Mouse (Mus musculus) lung, postnatal 0 days (tissue): ENCODE results near the gene Actbl2. TPM values are rescaled to one million over a fixed set of nuclear protein-coding genes. Genes with fewer than 3 reads are reported as not detected.

Experiments
- ATAC-seq: fragments of 200-750 bp; cut with Nextera tagmentation; 2 replicates; pipeline ENCODE4 v1.8.0; 2017; ENCODE audit warnings: moderate library complexity
- DNase-seq: peaks from one replicate; pipeline ENCODE4 v3.0.0-alpha.2; 2016; ENCODE audit warnings: low spot score
- H3K27ac ChIP-seq: fragments of 300-500 bp; sonication (generic); 2 replicates; pipeline ENCODE4 v1.5.1; 2014; ENCODE audit warnings: antibody characterized with exemption, mild to moderate bottlenecking, low read length, mixed read lengths
- H3K27me3 ChIP-seq: fragments of 300-500 bp; sonication (generic); replicated peaks from 2 replicates; pipeline ENCODE4 v1.6.1; 2014; ENCODE audit warnings: low read length, mixed read lengths; ENCODE audit not compliant: insufficient read depth
- H3K36me3 ChIP-seq: fragments of 300-500 bp; sonication (generic); 2 replicates; pipeline ENCODE4 v1.6.1; 2014; ENCODE audit warnings: low read length, mixed read lengths; ENCODE audit not compliant: insufficient read depth
- H3K4me1 ChIP-seq: fragments of 300-500 bp; sonication (generic); 2 replicates; pipeline ENCODE4 v1.6.1; 2014; ENCODE audit warnings: antibody characterized with exemption, low read depth, low read length, mixed read lengths; ENCODE audit not compliant: insufficient read depth
- H3K4me2 ChIP-seq: fragments of 300-500 bp; sonication (generic); replicated peaks from 2 replicates; pipeline ENCODE4 v1.6.1; 2014; ENCODE audit warnings: low read depth, mild to moderate bottlenecking, low read length, moderate library complexity, mixed read lengths
- H3K4me3 ChIP-seq: fragments of 300-500 bp; sonication (generic); 2 replicates; pipeline ENCODE4 v1.5.1; 2014; ENCODE audit warnings: low read depth, low read length
- H3K9ac ChIP-seq: fragments of 300-500 bp; sonication (generic); replicated peaks from 2 replicates; pipeline ENCODE4 v1.6.1; 2014; ENCODE audit warnings: low read depth, mild to moderate bottlenecking
- H3K9me3 ChIP-seq: fragments of 300-500 bp; sonication (generic); 2 replicates; pipeline ENCODE4 v1.6.1; 2016; ENCODE audit warnings: low read length, mixed read lengths
- CTCF ChIP-seq: IDR thresholded peaks from 2 replicates; pipeline ENCODE4 v1.5.1; 2016; ENCODE audit warnings: antibody characterized with exemption, mild to moderate bottlenecking
- EP300 ChIP-seq: IDR thresholded peaks from 2 replicates; pipeline ENCODE4 v1.6.1; 2016; ENCODE audit warnings: antibody characterized with exemption, mild to moderate bottlenecking, control low read depth
- WGBS: fragments of 180-500 bp; shearing (Covaris S2); extraction: QIAGEN DNeasy Blood & Tissue Kit; methylation state at CpG from one replicate; pipeline ENCODE4 v1.1.7; 2014; 5-methylcytosine and 5-hydroxymethylcytosine counted together
- polyA plus RNA-seq: library from polyadenylated mRNA; unstranded; fragments of >200 nt; fragmentation: Nextera tagmentation; extraction: Ambion mirVana; gene quantifications from 2 replicates; pipeline ENCODE4 v1.2.1, GENCODE M21; 2015

Actbl2 gene
- polyA plus RNA-seq, 1 experiment from 2014 or later, result not detected

DNA sequence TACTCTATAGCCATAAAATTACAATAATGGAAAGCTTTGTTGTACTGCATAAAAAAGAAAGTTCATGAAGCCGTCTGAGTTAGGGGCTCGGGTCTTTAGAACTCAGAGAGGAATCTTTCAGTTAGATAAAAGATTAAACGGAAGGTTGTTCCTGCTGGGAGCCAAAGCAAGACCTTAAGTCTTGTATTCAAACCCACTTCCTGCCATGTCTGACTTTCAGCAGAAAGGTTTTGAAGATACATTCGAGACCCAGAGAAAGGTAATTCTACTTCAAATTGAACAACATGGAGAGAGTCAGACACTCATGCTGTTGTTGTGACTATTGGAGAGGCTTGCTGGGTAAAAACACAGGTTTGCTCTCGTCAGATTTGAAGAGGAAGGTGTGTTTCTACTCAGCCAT, 3.0 kb upstream of the Actbl2 start:
- ATAC-seq, result no peak
- no peaks in the 10 kb centered on the region for H3K27me3 ChIP-seq
- 68% methylated on average over 5 of the region's 5 CpGs for WGBS
- no peak overlapping the region for H3K9ac ChIP-seq
- TF ChIP-seq EP300 (no peak), CTCF (no peak)
- no peak overlapping the region for H3K27ac ChIP-seq
- no peak for DNase-seq
- H3K36me3 ChIP-seq, result no peaks in the 10 kb centered on the region
- no peak overlapping the region for H3K4me2 ChIP-seq
- H3K9me3 ChIP-seq, result no peaks in the 10 kb centered on the region
- no peaks in the 10 kb centered on the region for H3K4me1 ChIP-seq
- H3K4me3 ChIP-seq, result no peak overlapping the region

DNA sequence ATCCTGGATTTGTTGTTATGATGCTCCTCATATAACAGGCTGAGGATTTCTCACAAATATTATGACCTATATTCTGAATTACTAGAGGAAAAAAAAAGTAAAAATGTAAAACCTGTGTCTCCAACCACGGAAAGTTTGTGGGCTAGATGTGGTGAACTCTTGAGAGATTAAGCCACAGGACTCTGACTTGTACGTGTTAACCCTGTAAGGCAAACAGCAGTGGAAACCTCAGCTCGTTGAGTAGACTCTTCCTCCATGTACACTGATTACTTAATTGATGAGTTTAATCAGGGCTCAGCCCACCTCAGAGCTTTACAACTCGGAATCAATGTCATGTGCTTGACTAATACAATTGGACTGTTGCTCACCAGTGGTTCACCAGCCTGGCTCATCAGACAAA, 3.2 kb downstream of the Actbl2 start:
- WGBS, result 70% methylated on average over 4 of the region's 4 CpGs
- H3K4me1 ChIP-seq, result no peaks in the 10 kb centered on the region
- TF ChIP-seq EP300, result no peak
- TF ChIP-seq CTCF, result no peak
- no peak overlapping the region for H3K27ac ChIP-seq
- no peaks in the 10 kb centered on the region for H3K36me3 ChIP-seq
- H3K4me2 ChIP-seq, result no peak overlapping the region
- H3K9ac ChIP-seq, result no peak overlapping the region
- no peak for DNase-seq
- H3K27me3 ChIP-seq, result no peaks in the 10 kb centered on the region
- no peaks in the 10 kb centered on the region for H3K9me3 ChIP-seq
- H3K4me3 ChIP-seq, result no peak overlapping the region
- ATAC-seq, result no peak

DNA sequence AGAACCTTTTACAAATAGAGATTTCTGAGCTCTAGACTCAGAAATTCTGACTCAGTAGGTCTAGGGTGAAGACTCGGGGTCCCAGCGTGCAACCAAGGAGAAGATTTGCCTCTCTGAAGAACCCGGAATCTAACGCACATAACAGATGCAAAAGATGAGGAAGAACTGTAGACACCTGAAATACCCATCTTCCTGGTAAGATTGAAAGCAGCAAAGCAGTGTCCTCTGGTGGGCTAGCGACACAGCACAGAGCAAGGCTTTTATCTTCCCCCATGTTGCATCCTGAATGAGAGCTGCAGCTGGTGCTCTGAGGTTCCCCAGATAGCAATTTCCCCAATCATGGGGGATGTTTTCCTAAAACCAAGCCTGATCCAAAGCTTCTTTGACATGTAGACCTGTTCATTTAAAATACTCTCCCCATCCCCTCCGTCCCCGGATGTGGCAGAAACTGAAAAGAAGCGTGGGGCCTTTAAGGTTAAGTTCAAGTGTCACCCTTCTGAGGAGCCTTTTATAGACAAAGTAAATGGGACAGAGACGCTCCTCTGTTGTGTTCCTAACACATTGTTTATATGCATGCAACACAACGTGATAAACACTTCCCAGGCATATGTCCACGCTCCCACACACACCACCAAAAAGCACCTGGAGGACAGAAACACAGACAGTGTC, 3.7 kb downstream of the Actbl2 start:
- no peak for DNase-seq
- no peaks in the 10 kb centered on the region for H3K27me3 ChIP-seq
- H3K9ac ChIP-seq, result no peak overlapping the region
- no peaks in the 10 kb centered on the region for H3K4me1 ChIP-seq
- H3K9me3 ChIP-seq, result no peaks in the 10 kb centered on the region
- TF ChIP-seq EP300 (no peak), CTCF (no peak)
- H3K4me2 ChIP-seq, result no peak overlapping the region
- no peak for ATAC-seq
- H3K27ac ChIP-seq, result no peak overlapping the region
- 83% methylated on average over 11 of the region's 11 CpGs for WGBS
- H3K36me3 ChIP-seq, result no peaks in the 10 kb centered on the region
- H3K4me3 ChIP-seq, result no peak overlapping the region

DNA sequence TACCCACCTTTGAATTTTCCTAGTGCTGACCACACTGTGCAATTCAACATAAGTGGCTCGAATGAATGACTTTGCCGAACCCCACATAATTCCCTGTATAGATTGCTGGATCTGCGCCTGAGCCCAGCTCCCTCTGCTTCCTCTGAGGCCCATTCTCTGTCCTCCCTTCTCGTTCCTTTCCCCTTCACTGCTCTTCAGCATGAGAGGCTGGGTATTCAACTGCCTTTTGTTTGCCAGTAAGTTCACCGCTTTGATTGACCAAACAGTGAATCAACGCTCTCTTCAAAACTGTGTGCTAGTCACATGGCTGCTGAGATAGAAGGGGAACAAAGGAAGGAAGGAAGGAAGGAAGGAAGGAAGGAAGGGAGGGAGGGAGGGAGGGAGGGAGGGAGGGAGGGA, 4.3 kb downstream of the Actbl2 start:
- Histone ChIP-seq H3K4me2 (no peak overlapping the region), H3K9ac (no peak overlapping the region), H3K27me3 (no peaks in the 10 kb centered on the region), H3K36me3 (no peaks in the 10 kb centered on the region), H3K4me3 (no peak overlapping the region), H3K27ac (no peak overlapping the region), H3K4me1 (no peaks in the 10 kb centered on the region), H3K9me3 (no peaks in the 10 kb centered on the region)
- 53% methylated on average over 6 of the region's 6 CpGs for WGBS
- ATAC-seq (no peak), DNase-seq (no peak)
- TF ChIP-seq CTCF (no peak), EP300 (no peak)

DNA sequence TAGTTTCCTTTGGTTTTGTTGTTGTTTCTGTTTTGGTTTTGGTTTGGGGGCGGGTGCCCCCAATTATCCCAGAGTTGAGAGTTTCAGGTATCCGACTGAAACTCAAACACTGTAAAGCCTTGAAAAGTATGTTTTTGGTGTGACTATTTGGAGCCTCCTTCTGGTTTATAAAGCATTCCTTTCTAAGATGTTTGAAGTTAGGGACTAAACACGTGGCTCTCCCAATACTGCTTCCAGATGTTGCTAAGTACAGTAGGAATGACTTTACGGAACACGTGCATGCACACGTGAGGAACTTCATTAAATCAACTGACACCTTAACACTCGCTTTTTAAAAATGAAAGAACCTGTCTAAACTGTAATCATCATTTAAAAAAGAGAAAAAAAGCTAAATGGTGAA, 4.9 kb downstream of the Actbl2 start:
- DNase-seq, result no peak

DNA sequence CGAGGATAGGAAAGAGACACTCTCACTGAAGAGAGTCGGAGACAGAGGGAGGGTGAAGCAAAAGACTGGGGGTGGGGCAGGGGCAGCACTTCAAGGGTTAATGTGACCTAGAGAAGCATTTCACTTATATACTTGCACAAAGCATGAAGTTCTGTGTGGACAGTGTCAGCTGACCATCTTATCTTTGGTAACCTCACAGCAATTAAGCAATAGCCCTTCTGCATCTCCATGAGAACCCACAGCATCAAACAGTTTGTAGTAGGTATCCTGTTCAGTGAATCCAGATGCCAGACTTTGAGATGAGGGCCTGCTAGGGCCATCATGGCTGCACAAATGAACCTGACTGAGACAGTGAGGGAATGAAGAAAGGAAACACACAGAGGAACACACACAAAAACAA, 8.4 kb downstream of the Actbl2 start:
- no peaks in the 10 kb centered on the region for H3K9me3 ChIP-seq
- ATAC-seq (no peak), DNase-seq (no peak)
- TF ChIP-seq EP300 (no peak), CTCF (no peak)
- no peaks in the 10 kb centered on the region for H3K36me3 ChIP-seq
- H3K4me2 ChIP-seq, result no peak overlapping the region
- H3K4me1 ChIP-seq, result no peaks in the 10 kb centered on the region
- no peak overlapping the region for H3K4me3 ChIP-seq
- H3K27me3 ChIP-seq, result no peaks in the 10 kb centered on the region
- H3K9ac ChIP-seq, result no peak overlapping the region
- WGBS, result 76% methylated on average over 2 of the region's 2 CpGs
- no peak overlapping the region for H3K27ac ChIP-seq

More for the DNA sequence above, 4.9 kb downstream of the Actbl2 start:
- no peaks in the 10 kb centered on the region for H3K27me3 ChIP-seq
- H3K9ac ChIP-seq, result no peak overlapping the region
- no peak overlapping the region for H3K27ac ChIP-seq
- no peak overlapping the region for H3K4me3 ChIP-seq
- no peaks in the 10 kb centered on the region for H3K36me3 ChIP-seq
- H3K9me3 ChIP-seq, result no peaks in the 10 kb centered on the region
- H3K4me2 ChIP-seq, result no peak overlapping the region
- H3K4me1 ChIP-seq, result no peaks in the 10 kb centered on the region
- no peak for ATAC-seq
- no peak for TF ChIP-seq CTCF
- no peak for TF ChIP-seq EP300
- WGBS, result 66% methylated on average over 7 of the region's 7 CpGs

DNA sequence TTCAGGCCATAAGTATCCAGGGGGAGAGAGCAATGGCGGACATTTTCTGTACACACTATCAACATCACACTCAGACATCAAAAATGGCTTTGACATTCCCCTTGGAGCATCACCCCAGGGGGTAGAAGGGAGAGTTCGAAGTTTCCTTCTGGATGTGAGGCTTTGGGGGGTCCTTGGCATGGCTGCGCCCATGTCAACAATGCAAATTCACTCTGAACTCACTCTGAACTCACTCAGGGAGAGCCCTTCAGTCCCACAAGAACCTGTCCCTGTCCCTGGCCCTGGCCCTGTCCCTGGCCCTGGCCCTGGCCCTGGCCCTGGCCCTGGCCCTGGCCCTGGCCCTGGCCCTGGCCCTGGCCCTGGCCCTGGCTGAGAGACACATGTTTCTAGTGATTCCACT, 8.9 kb downstream of the Actbl2 start:
- no peak for DNase-seq
- no peak overlapping the region for H3K27ac ChIP-seq
- no peak for ATAC-seq
- TF ChIP-seq EP300 (no peak), CTCF (no peak)
- H3K9ac ChIP-seq, result no peak overlapping the region
- H3K4me1 ChIP-seq, result no peaks in the 10 kb centered on the region
- H3K9me3 ChIP-seq, result no peaks in the 10 kb centered on the region
- no peak overlapping the region for H3K4me3 ChIP-seq
- H3K36me3 ChIP-seq, result no peaks in the 10 kb centered on the region
- 89% methylated on average over 3 of the region's 3 CpGs for WGBS
- H3K4me2 ChIP-seq, result no peak overlapping the region
- H3K27me3 ChIP-seq, result no peaks in the 10 kb centered on the region
